Mouse (Mus musculus): ENCODE measurements around the gene Hyal3. TPM values are rescaled to one million over a fixed set of nuclear protein-coding genes. Genes with fewer than 3 reads are reported as not detected.

Gene Hyal3
- 0.41 and 0.94 TPM in 2 replicates for polyA plus RNA-seq (2012; rRNA removed)

GRCm38 (mm10) chr9:107580501-107581317 lies at the start of gene Hyal3:
TSS of gene Hyal3 (plus strand) at chr9:107580818.

GRCm38 (mm10) chr9:107533791-107534407 lies 46.7 kb upstream of the Hyal3 start, which contains the start of gene Tmem115:
TSS of gene Tmem115 (plus strand) at chr9:107533945.

GRCm38 (mm10) chr9:107541474-107542351 lies 38.9 kb upstream of the Hyal3 start, which contains the start of the genes Cyb561d2 and Nprl2:
TSS of gene Cyb561d2 (minus strand) at chr9:107542193.
TSS of gene Nprl2 (plus strand) at chr9:107542226.

GRCm38 (mm10) chr9:107547026-107547425 lies 33.6 kb upstream of the Hyal3 start, which contains the start of gene Zmynd10:
TSS of gene Zmynd10 (plus strand) at chr9:107547298.

GRCm38 (mm10) chr9:107551117-107551889 lies 29.3 kb upstream of the Hyal3 start, which contains the start of gene Rassf1:
TSS of gene Rassf1 (plus strand) at chr9:107551555.

GRCm38 (mm10) chr9:107563029-107563581 lies 17.5 kb upstream of the Hyal3 start, which contains the start of gene Tusc2:
TSS of gene Tusc2 (plus strand) at chr9:107563255.

GRCm38 (mm10) chr9:107567702-107568319 lies 12.8 kb upstream of the Hyal3 start, which contains the start of gene Hyal2:
TSS of gene Hyal2 (plus strand) at chr9:107567945.

GRCm38 (mm10) chr9:107576357-107577107 lies 4.1 kb upstream of the Hyal3 start, which contains the start of gene Hyal1:
TSS of gene Hyal1 (plus strand) at chr9:107576927.

GRCm38 (mm10) chr9:107578587-107578986 lies 2.0 kb upstream of the Hyal3 start, which contains the start of gene Naa80:
TSS of gene Naa80 (plus strand) at chr9:107578887.

GRCm38 (mm10) chr9:107586974-107587832 lies 6.6 kb downstream of the Hyal3 start, which contains the start of gene Ifrd2:
TSS of gene Ifrd2 (plus strand) at chr9:107587642.

GRCm38 (mm10) chr9:107608741-107609432 lies 28.3 kb downstream of the Hyal3 start, which contains the start of gene Sema3b:
TSS of gene Sema3b (minus strand) at chr9:107609229.

GRCm38 (mm10) chr9:107635279-107636028 lies 54.8 kb downstream of the Hyal3 start, which contains the start of gene Gnai2:
TSS of gene Gnai2 (minus strand) at chr9:107635367.

Other genes starting within 250 kb of the Hyal3 start
- 12.3 and 12.5 TPM in 2 replicates for gene Hemk1, start 242.5 kb upstream of the Hyal3 start, polyA plus RNA-seq (2012; rRNA removed)
- gene 6430571L13Rik, start 240.2 kb upstream of the Hyal3 start, polyA plus RNA-seq (2012; rRNA removed), result 0.38 and 0.41 TPM in 2 replicates
- gene Cacna2d2, start 181.2 kb upstream of the Hyal3 start, polyA plus RNA-seq (2012; rRNA removed), result 3.3 and 4.3 TPM in 2 replicates
- 32.7 and 37.1 TPM in 2 replicates for gene Tmem115, start 46.9 kb upstream of the Hyal3 start, polyA plus RNA-seq (2012; rRNA removed)
- 25.6 and 37.6 TPM in 2 replicates for gene Cyb561d2, start 38.6 kb upstream of the Hyal3 start, polyA plus RNA-seq (2012; rRNA removed)
- 14.9 and 16.0 TPM in 2 replicates for gene Nprl2, start 38.6 kb upstream of the Hyal3 start, polyA plus RNA-seq (2012; rRNA removed)
- 1.4 and 1.6 TPM in 2 replicates for gene Zmynd10, start 33.5 kb upstream of the Hyal3 start, polyA plus RNA-seq (2012; rRNA removed)
- 6.2 and 7.0 TPM in 2 replicates for gene Rassf1, start 29.3 kb upstream of the Hyal3 start, polyA plus RNA-seq (2012; rRNA removed)
- 33.1 and 49.5 TPM in 2 replicates for gene Tusc2, start 17.6 kb upstream of the Hyal3 start, polyA plus RNA-seq (2012; rRNA removed)
- 32.6 and 36.0 TPM in 2 replicates for gene Hyal2, start 12.9 kb upstream of the Hyal3 start, polyA plus RNA-seq (2012; rRNA removed)
- gene Hyal1, start 3.9 kb upstream of the Hyal3 start, polyA plus RNA-seq (2012; rRNA removed), result 3.7 and 3.8 TPM in 2 replicates
- 47.1 and 49.7 TPM in 2 replicates for gene Naa80, start 1.9 kb upstream of the Hyal3 start, polyA plus RNA-seq (2012; rRNA removed)
- gene Ifrd2, start 6.8 kb downstream of the Hyal3 start, polyA plus RNA-seq (2012; rRNA removed), result 36.5 and 38.2 TPM in 2 replicates
- gene Sema3b, start 28.4 kb downstream of the Hyal3 start, polyA plus RNA-seq (2012; rRNA removed), result 22.4 and 24.1 TPM in 2 replicates
- 139 and 164 TPM in 2 replicates for gene Gnai2, start 54.5 kb downstream of the Hyal3 start, polyA plus RNA-seq (2012; rRNA removed)
- 7.5 and 9.4 TPM in 2 replicates for gene Slc38a3, start 88.7 kb downstream of the Hyal3 start, polyA plus RNA-seq (2012; rRNA removed)
- gene Gnat1, start 98.9 kb downstream of the Hyal3 start, polyA plus RNA-seq (2012; rRNA removed), result 0.08 and 0.12 TPM in 2 replicates
- 78.9 and 92.8 TPM in 2 replicates for gene Sema3f, start 129.7 kb downstream of the Hyal3 start, polyA plus RNA-seq (2012; rRNA removed)
- 18.1 and 30.1 TPM in 2 replicates for gene Rbm5, start 190.2 kb downstream of the Hyal3 start, polyA plus RNA-seq (2012; rRNA removed)